Mouse (Mus musculus) C2C12 (cell line): ENCODE data around the gene Dlec1. TPM values are rescaled to one million over a fixed set of nuclear protein-coding genes. Genes with fewer than 3 reads are reported as not detected.

Source experiments
- H3K27me3 ChIP-seq: one replicate; pipeline ENCODE4 v1.6.1; 2011; ENCODE audit not compliant: control insufficient read depth, insufficient read depth, insufficient read length
- H3K36me3 ChIP-seq: one replicate; pipeline ENCODE4 v1.6.1; 2011; ENCODE audit not compliant: control insufficient read depth, insufficient read depth
- H3K4me3 ChIP-seq: one replicate; pipeline ENCODE4 v1.5.1; 2011; ENCODE audit warnings: mild to moderate bottlenecking, control low read depth; ENCODE audit not compliant: poor library complexity, insufficient read depth, severe bottlenecking
- H3K79me2 ChIP-seq: one replicate; pipeline ENCODE4 v1.6.1; 2011; ENCODE audit not compliant: control insufficient read depth, insufficient read depth
- H3K79me3 ChIP-seq: one replicate; pipeline ENCODE4 v1.6.1; 2011; ENCODE audit warnings: low read depth, control low read depth
- H3ac ChIP-seq: one replicate; pipeline ENCODE3; 2011; ENCODE audit warnings: low read depth; ENCODE audit not compliant: control insufficient read depth, insufficient read length
- CEBPB ChIP-seq: IDR thresholded peaks from one replicate; pipeline ENCODE4 v1.6.1; 2011; ENCODE audit warnings: low read depth, mild to moderate bottlenecking, control low read depth, moderate library complexity
- CTCF ChIP-seq: IDR thresholded peaks from one replicate; pipeline ENCODE4 v1.5.1; 2011; ENCODE audit not compliant: control insufficient read depth, insufficient read depth, insufficient read length
- FOSL1 ChIP-seq: IDR thresholded peaks from one replicate; pipeline ENCODE4 v1.8.0; 2011; ENCODE audit warnings: mild to moderate bottlenecking, low read length; ENCODE audit not compliant: poor library complexity, insufficient read depth, severe bottlenecking
- MAX ChIP-seq: IDR thresholded peaks from one replicate; pipeline ENCODE4 v1.6.1; 2011; ENCODE audit warnings: mild to moderate bottlenecking, control low read depth
- MYOD1 ChIP-seq: IDR thresholded peaks from one replicate; pipeline ENCODE4 v1.6.1; 2011; ENCODE audit warnings: low read depth; ENCODE audit not compliant: control insufficient read depth, insufficient read length
- MYOG ChIP-seq: IDR thresholded peaks from one replicate; pipeline ENCODE4 v1.6.1; 2011; ENCODE audit not compliant: control insufficient read depth, insufficient read length; ENCODE audit errors: extremely low read depth
- USF1 ChIP-seq: IDR thresholded peaks from one replicate; pipeline ENCODE4 v1.6.1; 2011; ENCODE audit warnings: low read depth, mild to moderate bottlenecking, control low read depth, moderate library complexity
- polyA plus RNA-seq: library from polyadenylated mRNA; unstranded; fragments of >200 nt; fragmentation: generic; extraction: Trizol; gene quantifications from one replicate; pipeline ENCODE4 v1.2.1, GENCODE M21; 2012; ENCODE audit warnings: missing spikeins

Gene Dlec1
- polyA plus RNA-seq, 1 experiment: 0.01 TPM

- TF ChIP-seq USF1: no peak
- TF ChIP-seq FOSL1: no peak
- TF ChIP-seq MYOD1: no peak
- no peaks in the 10 kb centered on the region for H3K79me2 ChIP-seq
- H3K27me3 ChIP-seq: peaks cover 26% of the 10 kb centered on the region
- H3K4me3 ChIP-seq: no peak overlapping the region
- H3K79me3 ChIP-seq: no peaks in the 10 kb centered on the region
- no peak overlapping the region for H3ac ChIP-seq
- no peaks in the 10 kb centered on the region for H3K36me3 ChIP-seq
Measured at GRCm38 (mm10) chr9:119122596-119123369, 20.5 kb downstream of the Dlec1 start.

- peaks cover 65% of the 10 kb centered on the region for H3K27me3 ChIP-seq
- H3K79me3 ChIP-seq: no peaks in the 10 kb centered on the region
- H3K4me3 ChIP-seq: no peak overlapping the region
- no peaks in the 10 kb centered on the region for H3K36me3 ChIP-seq
- H3K79me2 ChIP-seq: no peaks in the 10 kb centered on the region
- H3ac ChIP-seq: no peak overlapping the region
- TF ChIP-seq MYOD1 (no peak), CTCF (no peak), CEBPB (no peak), MYOG (no peak), FOSL1 (no peak), USF1 (no peak), MAX (no peak)
Measured at GRCm38 (mm10) chr9:119128436-119129181, 26.3 kb downstream of the Dlec1 start.

GRCm38 (mm10) chr9:119130692-119131091 lies 28.4 kb downstream of the Dlec1 start:
- TF ChIP-seq FOSL1 (no peak), USF1 (no peak), CTCF (no peak), MYOG (no peak), CEBPB (no peak), MYOD1 (no peak), MAX (no peak)
- no peak overlapping the region for H3K4me3 ChIP-seq
- H3K27me3 ChIP-seq: peaks cover 76% of the 10 kb centered on the region
- H3ac ChIP-seq: no peak overlapping the region
- no peaks in the 10 kb centered on the region for H3K79me3 ChIP-seq
- H3K36me3 ChIP-seq: no peaks in the 10 kb centered on the region
- no peaks in the 10 kb centered on the region for H3K79me2 ChIP-seq

DNA sequence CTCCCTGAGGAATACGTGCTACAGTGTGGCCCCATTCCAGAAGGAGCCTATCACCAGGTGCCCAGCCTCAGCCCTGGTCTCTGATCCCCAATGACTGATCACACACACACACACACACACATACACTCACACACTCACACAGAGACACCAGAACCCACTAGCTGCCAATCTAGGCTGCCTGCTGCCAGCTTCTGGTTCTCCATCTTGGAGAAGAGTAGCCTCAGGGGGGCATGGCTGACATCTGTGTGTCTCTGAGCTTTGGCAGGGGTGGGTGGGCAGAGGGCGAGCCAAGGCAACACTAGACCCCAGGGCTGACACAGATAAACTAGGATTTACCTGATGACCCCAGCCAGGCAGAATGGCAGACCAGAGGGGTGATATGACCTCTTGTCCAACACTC lies 36.6 kb downstream of the Dlec1 start:
- Histone ChIP-seq H3K36me3 (no peaks in the 10 kb centered on the region), H3K4me3 (no peak overlapping the region), H3ac (no peak overlapping the region), H3K27me3 (peaks cover 79% of the 10 kb centered on the region), H3K79me3 (no peaks in the 10 kb centered on the region), H3K79me2 (no peaks in the 10 kb centered on the region)
- TF ChIP-seq USF1 (no peak), MAX (no peak), MYOD1 (no peak), FOSL1 (no peak), CTCF (no peak), CEBPB (no peak), MYOG (no peak)

DNA sequence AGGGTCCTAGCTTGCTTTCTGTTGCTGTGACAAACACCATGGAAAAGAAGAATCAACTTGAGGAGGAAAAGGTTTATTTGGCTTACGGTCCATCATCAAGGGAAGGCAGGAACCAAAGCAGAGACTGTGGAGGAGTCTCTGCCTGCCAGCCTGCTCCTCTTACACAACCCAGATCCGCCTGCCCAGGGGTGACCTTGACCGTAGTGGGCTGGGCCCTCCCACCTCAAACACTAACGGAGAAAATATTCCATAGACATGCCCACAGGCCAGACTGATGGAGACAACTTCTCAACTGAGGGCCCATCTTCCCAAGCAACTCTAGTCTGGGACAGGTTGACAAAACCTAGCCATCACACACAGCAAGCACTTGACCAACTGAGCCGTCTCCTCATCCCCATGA lies 39.8 kb downstream of the Dlec1 start:
- peaks cover 82% of the 10 kb centered on the region for H3K27me3 ChIP-seq
- no peak overlapping the region for H3ac ChIP-seq
- no peaks in the 10 kb centered on the region for H3K79me3 ChIP-seq
- no peaks in the 10 kb centered on the region for H3K79me2 ChIP-seq
- no peak for TF ChIP-seq CEBPB
- TF ChIP-seq MAX: no peak
- TF ChIP-seq FOSL1: no peak
- TF ChIP-seq USF1: no peak
- no peak for TF ChIP-seq CTCF
- no peak for TF ChIP-seq MYOG
- no peak for TF ChIP-seq MYOD1
- H3K36me3 ChIP-seq: no peaks in the 10 kb centered on the region
- H3K4me3 ChIP-seq: no peak overlapping the region
